Mouse (Mus musculus) megakaryocyte, embryonic 14.5 days (primary cell): ENCODE measurements around the gene Snap47.

Experiments used
- FLI1 ChIP-seq: IDR thresholded peaks from 2 replicates; pipeline ENCODE4 v1.6.1; 2012; ENCODE audit warnings: low read length, inconsistent platforms, mixed read lengths
- GATA1 ChIP-seq: IDR thresholded peaks from 3 replicates; pipeline ENCODE4 v1.6.1; 2012; ENCODE audit warnings: mixed read lengths, low read length, inconsistent platforms, borderline replicate concordance

DNA sequence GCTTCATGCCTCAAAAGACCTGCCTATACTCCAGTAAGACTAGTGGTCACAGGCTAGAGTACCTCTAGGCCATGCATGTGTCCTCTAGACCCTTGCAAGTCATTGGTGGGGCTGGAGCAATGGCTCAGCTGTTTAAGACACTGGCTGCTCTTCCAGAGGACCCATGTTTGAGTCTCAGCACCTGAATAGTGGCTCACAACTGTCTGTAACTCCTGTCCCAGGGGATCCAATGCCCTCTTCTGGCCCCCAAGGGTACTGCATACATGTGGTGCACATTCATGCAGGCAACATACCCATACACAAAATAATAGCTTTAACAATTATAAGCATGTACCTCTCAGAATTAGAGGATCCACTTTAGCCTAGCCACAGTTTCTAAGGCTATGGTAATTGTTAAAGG, 7.9 kb downstream of the Snap47 start:
- no peak for TF ChIP-seq GATA1
- TF ChIP-seq FLI1 = no peak
